Mouse (Mus musculus) urinary bladder, postnatal 10 days (tissue): ENCODE results near the gene Nfia.

Experiments
- DNase-seq: peaks from one replicate; pipeline ENCODE4 v3.0.0; 2022; ENCODE audit warnings: low spot score

The Nfia gene

GRCm38 (mm10) chr4:97783073-97783879, 10.7 kb downstream of the Nfia start:
- no peak for DNase-seq

GRCm38 (mm10) chr4:97784236-97784635, 11.7 kb downstream of the Nfia start:
- DNase-seq = no peak

GRCm38 (mm10) chr4:97785547-97786271, 13.2 kb downstream of the Nfia start:
- DNase-seq = no peak

- no peak for DNase-seq
These were observed 14.0 kb downstream of the Nfia start for GRCm38 (mm10) chr4:97786571-97786970.

GRCm38 (mm10) chr4:97787515-97787914, 15.0 kb downstream of the Nfia start:
- DNase-seq = no peak

GRCm38 (mm10) chr4:97788537-97788936, 16.0 kb downstream of the Nfia start:
- DNase-seq = no peak

GRCm38 (mm10) chr4:97793931-97794330, 21.4 kb downstream of the Nfia start:
- DNase-seq = no peak

GRCm38 (mm10) chr4:97794865-97795264, 22.3 kb downstream of the Nfia start:
- DNase-seq = no peak

GRCm38 (mm10) chr4:97795957-97796356, 23.4 kb downstream of the Nfia start:
- no peak for DNase-seq

- DNase-seq = no peak
These were observed 24.0 kb downstream of the Nfia start for GRCm38 (mm10) chr4:97796505-97796904.

GRCm38 (mm10) chr4:97803791-97804190, 31.3 kb downstream of the Nfia start:
- no peak for DNase-seq

GRCm38 (mm10) chr4:97804638-97805037, 32.1 kb downstream of the Nfia start:
- no peak for DNase-seq

GRCm38 (mm10) chr4:97805255-97805654, 32.7 kb downstream of the Nfia start:
- DNase-seq = no peak

GRCm38 (mm10) chr4:97805896-97806808, 33.6 kb downstream of the Nfia start:
- DNase-seq = no peak

GRCm38 (mm10) chr4:97806924-97807323, 34.4 kb downstream of the Nfia start:
- DNase-seq = no peak

GRCm38 (mm10) chr4:97808885-97809284, 36.4 kb downstream of the Nfia start:
- DNase-seq = no peak

- DNase-seq = no peak
These were observed 37.2 kb downstream of the Nfia start for GRCm38 (mm10) chr4:97809582-97810295.

GRCm38 (mm10) chr4:97810348-97810939, 37.9 kb downstream of the Nfia start:
- DNase-seq = no peak

- DNase-seq = no peak
These were observed 40.5 kb downstream of the Nfia start for GRCm38 (mm10) chr4:97813035-97813434.

GRCm38 (mm10) chr4:97813996-97814395, 41.5 kb downstream of the Nfia start:
- DNase-seq = no peak

GRCm38 (mm10) chr4:97814515-97814914, 42.0 kb downstream of the Nfia start:
- no peak for DNase-seq
